Mouse (Mus musculus): Measurements from ENCODE around the gene Pogz. TPM values are rescaled to one million over a fixed set of nuclear protein-coding genes. Genes with fewer than 3 reads are reported as not detected.
"Not testable (repeated sequence)": the region's sequence is repeated elsewhere in the genome, so short reads cannot be mapped to it uniquely, and the experiment has no call there.

Gene Pogz
- polyA plus RNA-seq, 1 experiment from 2014 or later: 8.5 TPM

GRCm38 (mm10) chr3:94917816-94918361 is 80.5 kb downstream of the Pogz start:
- Histone ChIP-seq H3K4me1 (replicated peaks) (0 out of 2 replicates have a peak, but pooled peaks cover 3% of the 10 kb centered on the region), H3K4me3 (no peak overlapping the region), H3K27ac (no peak overlapping the region), H3K9ac (no peak overlapping the region), H3K4me2 (no peak overlapping the region), H3K36me3 (no peaks in the 10 kb centered on the region), H3K9me3 (replicated peaks) (no peaks in the 10 kb centered on the region), H3K27me3 (no peaks in the 10 kb centered on the region)
- 61% methylated on average over 14 of the region's 14 CpGs for WGBS
- ATAC-seq (replicated peaks; ENCODE audit: insufficient number of reproducible peaks, insufficient read depth, low FRiP score, low read depth): no peak

- no peak for ATAC-seq (replicated peaks; ENCODE audit: insufficient number of reproducible peaks, insufficient read depth, low FRiP score, low read depth)
- 76% methylated on average over 4 of the region's 4 CpGs for WGBS
- H3K9me3 ChIP-seq (replicated peaks): no peaks in the 10 kb centered on the region
- 0 out of 2 replicates have a peak, but pooled peaks cover 3% of the 10 kb centered on the region for H3K4me1 ChIP-seq (replicated peaks)
- no peaks in the 10 kb centered on the region for H3K36me3 ChIP-seq
- no peak overlapping the region for H3K4me2 ChIP-seq
- H3K4me3 ChIP-seq: no peak overlapping the region
- H3K27me3 ChIP-seq: no peaks in the 10 kb centered on the region
- H3K9ac ChIP-seq: no peak overlapping the region
- H3K27ac ChIP-seq: no peak overlapping the region
Observed at GRCm38 (mm10) chr3:94918845-94919244, 81.5 kb downstream of the Pogz start.

- Histone ChIP-seq H3K9ac (no peak overlapping the region), H3K27ac (no peak overlapping the region), H3K36me3 (no peaks in the 10 kb centered on the region), H3K4me1 (replicated peaks) (0 out of 2 replicates have a peak, but pooled peaks cover 3% of the 10 kb centered on the region), H3K27me3 (no peaks in the 10 kb centered on the region), H3K9me3 (replicated peaks) (no peaks in the 10 kb centered on the region), H3K4me3 (no peak overlapping the region), H3K4me2 (no peak overlapping the region)
- WGBS: 34% methylated on average over 3 of the region's 3 CpGs
- ATAC-seq (replicated peaks; ENCODE audit: insufficient number of reproducible peaks, insufficient read depth, low FRiP score, low read depth): no peak
Observed at GRCm38 (mm10) chr3:94921104-94921503, 83.7 kb downstream of the Pogz start.

- Histone ChIP-seq H3K4me1 (replicated peaks) (0 out of 2 replicates have a peak, but pooled peaks cover 3% of the 10 kb centered on the region), H3K9me3 (replicated peaks) (no peaks in the 10 kb centered on the region), H3K4me3 (no peak overlapping the region), H3K4me2 (no peak overlapping the region), H3K27me3 (no peaks in the 10 kb centered on the region), H3K27ac (no peak overlapping the region), H3K36me3 (no peaks in the 10 kb centered on the region), H3K9ac (no peak overlapping the region)
- no peak for ATAC-seq (replicated peaks; ENCODE audit: insufficient number of reproducible peaks, insufficient read depth, low FRiP score, low read depth)
- WGBS: 56% methylated on average over 3 of the region's 3 CpGs
Observed at GRCm38 (mm10) chr3:94922333-94922732, 85.0 kb downstream of the Pogz start.

GRCm38 (mm10) chr3:94924688-94925087 is 87.3 kb downstream of the Pogz start:
- Histone ChIP-seq H3K9me3 (replicated peaks) (no peaks in the 10 kb centered on the region), H3K4me2 (no peak overlapping the region), H3K4me3 (no peak overlapping the region), H3K27ac (no peak overlapping the region), H3K4me1 (replicated peaks) (no peaks in the 10 kb centered on the region), H3K27me3 (no peaks in the 10 kb centered on the region), H3K9ac (no peak overlapping the region), H3K36me3 (no peaks in the 10 kb centered on the region)
- no peak for ATAC-seq (replicated peaks; ENCODE audit: insufficient number of reproducible peaks, insufficient read depth, low FRiP score, low read depth)
- WGBS: 55% methylated on average over 8 of the region's 8 CpGs

GRCm38 (mm10) chr3:94926301-94926736 is 89.0 kb downstream of the Pogz start:
- WGBS: 26% methylated on average over 4 of the region's 4 CpGs
- H3K4me2 ChIP-seq; H3K4me1 ChIP-seq (replicated peaks); H3K27ac ChIP-seq; H3K4me3 ChIP-seq; H3K9ac ChIP-seq; H3K9me3 ChIP-seq (replicated peaks); ATAC-seq (replicated peaks; ENCODE audit: insufficient number of reproducible peaks, insufficient read depth, low FRiP score, low read depth); H3K27me3 ChIP-seq; H3K36me3 ChIP-seq: not testable (repeated sequence)

- H3K4me1 ChIP-seq (replicated peaks); H3K4me2 ChIP-seq; H3K9me3 ChIP-seq (replicated peaks); ATAC-seq (replicated peaks; ENCODE audit: insufficient number of reproducible peaks, insufficient read depth, low FRiP score, low read depth); H3K9ac ChIP-seq; H3K36me3 ChIP-seq; H3K4me3 ChIP-seq; H3K27ac ChIP-seq; H3K27me3 ChIP-seq: not testable (repeated sequence)
- WGBS: 86% methylated on average over 4 of the region's 4 CpGs
Observed at GRCm38 (mm10) chr3:94928979-94929378, 91.6 kb downstream of the Pogz start.

GRCm38 (mm10) chr3:94930386-94931266 is 93.3 kb downstream of the Pogz start:
- H3K27me3 ChIP-seq; H3K27ac ChIP-seq; H3K4me2 ChIP-seq; H3K36me3 ChIP-seq; H3K4me1 ChIP-seq (replicated peaks); ATAC-seq (replicated peaks; ENCODE audit: insufficient number of reproducible peaks, insufficient read depth, low FRiP score, low read depth); H3K9ac ChIP-seq; H3K9me3 ChIP-seq (replicated peaks); H3K4me3 ChIP-seq: not testable (repeated sequence)
- 42% methylated on average over 7 of the region's 7 CpGs for WGBS

- H3K4me1 ChIP-seq (replicated peaks); H3K9ac ChIP-seq; H3K4me2 ChIP-seq; H3K27ac ChIP-seq; H3K9me3 ChIP-seq (replicated peaks); H3K27me3 ChIP-seq; H3K36me3 ChIP-seq; ATAC-seq (replicated peaks; ENCODE audit: insufficient number of reproducible peaks, insufficient read depth, low FRiP score, low read depth); H3K4me3 ChIP-seq: not testable (repeated sequence)
- WGBS: 63% methylated on average over 10 of the region's 10 CpGs
Observed at GRCm38 (mm10) chr3:94931427-94932082, 94.2 kb downstream of the Pogz start.

Measured in heart, embryonic 15.5 days (tissue).